Mouse (Mus musculus) liver, postnatal 0 days (tissue): ENCODE measurements at regions not wholly inside any gene's neighbourhood (a gene's known extent, or its start where the extent isn't known, plus 50 kb on each side); places are given as distances from the start of the nearest gene placed in this dataset.

ENCODE experiments used
- CTCF ChIP-seq: sonication (generic); IDR thresholded peaks from 2 replicates; pipeline ENCODE4 v1.5.1; 2016; ENCODE audit warnings: antibody characterized with exemption, low read depth
- EP300 ChIP-seq: IDR thresholded peaks from 2 replicates; pipeline ENCODE4 v1.6.1; 2016; ENCODE audit warnings: antibody characterized with exemption, low read depth, mild to moderate bottlenecking

DNA sequence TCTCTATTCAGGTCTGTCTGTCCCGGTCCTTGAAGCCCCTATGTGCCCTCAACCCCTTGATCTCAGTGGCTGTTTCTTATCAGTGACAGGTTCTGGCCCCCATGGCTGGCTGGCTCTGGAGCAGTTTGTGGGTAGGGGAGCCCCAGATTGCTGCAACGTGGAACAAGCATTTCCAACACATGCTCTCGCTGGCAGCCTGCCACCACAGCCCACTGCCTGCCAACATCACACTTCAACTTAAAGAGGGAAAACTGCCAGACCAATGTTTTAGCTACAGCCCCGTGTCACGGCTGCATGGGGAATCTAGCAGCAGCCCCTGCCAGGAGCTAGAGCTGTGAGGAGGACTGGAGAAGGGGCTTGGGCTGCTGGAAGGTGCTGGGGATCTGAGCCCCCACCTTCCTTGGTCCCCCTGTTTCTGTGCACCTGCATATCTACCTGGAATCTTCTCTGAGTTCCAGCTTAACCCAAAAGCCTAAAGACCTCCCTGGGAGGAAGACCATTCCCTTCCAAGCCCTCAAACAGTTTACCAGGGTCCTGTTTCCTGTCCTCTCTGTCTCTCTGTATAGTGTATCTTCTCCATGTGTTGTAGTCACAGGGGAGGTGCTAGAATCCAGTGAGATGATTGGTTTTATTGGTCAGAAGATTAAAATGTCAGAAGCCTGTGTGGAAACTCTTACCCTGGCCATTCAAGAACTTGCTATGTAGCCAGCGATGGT, 50.5 kb upstream of the Nek6 start:
- TF ChIP-seq EP300 (no peak), CTCF (no peak)
